Mouse (Mus musculus) limb, embryonic 14.5 days (tissue): ENCODE results near the gene H13. TPM values are rescaled to one million over a fixed set of nuclear protein-coding genes. Genes with fewer than 3 reads are reported as not detected.

ENCODE experiments used
- ATAC-seq: fragments of 200-750 bp; cut with Nextera tagmentation; 2 replicates; pipeline ENCODE4 v1.8.0; 2017; ENCODE audit warnings: low read depth, moderate number of reproducible peaks, moderate TSS enrichment; ENCODE audit not compliant: low FRiP score
- DNase-seq: peaks from one replicate; pipeline ENCODE4 v3.0.0-alpha.2; 2015; ENCODE audit warnings: low spot score
- H3K27ac ChIP-seq: fragments of 300-500 bp; sonication (generic); replicated peaks from 2 replicates; pipeline ENCODE4 v1.5.1; 2014; ENCODE audit warnings: low read depth, mild to moderate bottlenecking, low read length, moderate library complexity, mixed read lengths
- H3K27me3 ChIP-seq: fragments of 300-500 bp; sonication (generic); 2 replicates; pipeline ENCODE4 v1.6.1; 2014; ENCODE audit warnings: low read length, mixed read lengths; ENCODE audit not compliant: control insufficient read depth, insufficient read depth
- H3K36me3 ChIP-seq: fragments of 300-500 bp; sonication (generic); 2 replicates; pipeline ENCODE4 v1.6.1; 2014; ENCODE audit warnings: mild to moderate bottlenecking, low read length, moderate library complexity, mixed read lengths; ENCODE audit not compliant: control insufficient read depth, insufficient read depth
- H3K4me1 ChIP-seq: fragments of 300-500 bp; sonication (generic); 2 replicates; pipeline ENCODE4 v1.6.1; 2014; ENCODE audit warnings: antibody characterized with exemption, low read length, mixed read lengths; ENCODE audit not compliant: control insufficient read depth, insufficient read depth
- H3K4me2 ChIP-seq: fragments of 300-500 bp; sonication (generic); replicated peaks from 2 replicates; pipeline ENCODE4 v1.6.1; 2014; ENCODE audit warnings: low read depth, mild to moderate bottlenecking, low read length, moderate library complexity; ENCODE audit not compliant: severe bottlenecking
- H3K4me3 ChIP-seq: fragments of 300-500 bp; sonication (generic); replicated peaks from 2 replicates; pipeline ENCODE4 v1.5.1; 2014; ENCODE audit warnings: low read length
- H3K9ac ChIP-seq: fragments of 300-500 bp; sonication (generic); 2 replicates; pipeline ENCODE4 v1.6.1; 2014; ENCODE audit warnings: mild to moderate bottlenecking, low read depth, low read length, moderate library complexity; ENCODE audit not compliant: severe bottlenecking
- H3K9me3 ChIP-seq: fragments of 300-500 bp; sonication (generic); 2 replicates; pipeline ENCODE4 v1.6.1; 2016; ENCODE audit warnings: low read length; ENCODE audit not compliant: control insufficient read depth
- POLR2A ChIP-seq: fragments of 200-500 bp; IDR thresholded peaks from 2 replicates; pipeline ENCODE4 v1.8.0; 2012; ENCODE audit warnings: inconsistent platforms, mild to moderate bottlenecking, moderate library complexity, borderline replicate concordance; ENCODE audit not compliant: insufficient read depth, insufficient read length; ENCODE audit errors: extremely low read depth
- WGBS: fragments of 180-500 bp; shearing (Covaris S2); extraction: QIAGEN DNeasy Blood & Tissue Kit; methylation state at CpG from one replicate; pipeline ENCODE4 v1.1.7; 2014; 5-methylcytosine and 5-hydroxymethylcytosine counted together
- polyA plus RNA-seq, 2 experiments: library from polyadenylated mRNA; depleted of rRNA in 1 of 2; stranded (reverse) in 1 of 2; unstranded in 1 of 2; fragments of >200 nt; fragmentation: Nextera tagmentation in 1 of 2; extraction: Ambion mirVana in 1 of 2; gene quantifications; 2 replicates each; pipeline versions ENCODE4 v1.2.1 to v1.2.3; 2012 to 2014

Gene H13
- polyA plus RNA-seq, 2 experiments: 148 to 151 TPM

GRCm38 (mm10) chr2:152672166-152672565 is 2.9 kb downstream of the H13 start:
- Histone ChIP-seq H3K4me1 (peaks cover 41% of the 10 kb centered on the region), H3K36me3 (peaks cover 47% of the 10 kb centered on the region), H3K9ac (peak overlapping the region; percentile 36; the same call in 1 of the 2 replicates), H3K27me3 (no peaks in the 10 kb centered on the region), H3K4me2 (peak overlapping the region; percentile 67), H3K4me3 (peak overlapping the region; percentile 95), H3K27ac (no peak overlapping the region), H3K9me3 (no peaks in the 10 kb centered on the region)
- 75% methylated on average over 12 of the region's 12 CpGs for WGBS
- ATAC-seq (no peak), DNase-seq (no peak)
- no peak for TF ChIP-seq POLR2A

GRCm38 (mm10) chr2:152674148-152674547 is 4.9 kb downstream of the H13 start:
- WGBS: 79% methylated on average over 11 of the region's 11 CpGs
- TF ChIP-seq POLR2A: no peak
- Histone ChIP-seq H3K4me3 (no peak overlapping the region), H3K36me3 (peaks cover 64% of the 10 kb centered on the region), H3K9me3 (no peaks in the 10 kb centered on the region), H3K27me3 (no peaks in the 10 kb centered on the region), H3K4me2 (no peak overlapping the region), H3K4me1 (peaks cover 41% of the 10 kb centered on the region), H3K27ac (0 out of 2 replicates have a peak overlapping the region, but pooled peaks have one; percentile 43), H3K9ac (no peak overlapping the region)
- ATAC-seq (no peak), DNase-seq (no peak)

- TF ChIP-seq POLR2A: no peak
- Histone ChIP-seq H3K27ac (peak overlapping the region; percentile 52), H3K9me3 (no peaks in the 10 kb centered on the region), H3K9ac (no peak overlapping the region; the same call in 1 of the 2 replicates), H3K36me3 (peaks cover 75% of the 10 kb centered on the region), H3K4me3 (no peak overlapping the region), H3K4me2 (no peak overlapping the region), H3K27me3 (no peaks in the 10 kb centered on the region), H3K4me1 (peaks cover 41% of the 10 kb centered on the region)
- DNase-seq (peak; percentile 55), ATAC-seq (peak; percentile 76)
- 46% methylated on average over 13 of the region's 13 CpGs for WGBS
These were observed 6.1 kb downstream of the H13 start for GRCm38 (mm10) chr2:152675252-152675791.

- peak; percentile 80 for DNase-seq
- 64% methylated on average over 3 of the region's 3 CpGs for WGBS
- Histone ChIP-seq H3K36me3 (peaks cover 91% of the 10 kb centered on the region), H3K4me1 (peaks cover 18% of the 10 kb centered on the region), H3K4me2 (no peak overlapping the region), H3K9me3 (no peaks in the 10 kb centered on the region), H3K27me3 (no peaks in the 10 kb centered on the region), H3K27ac (no peak overlapping the region), H3K4me3 (no peak overlapping the region), H3K9ac (no peak overlapping the region)
- no peak for TF ChIP-seq POLR2A
- no peak for ATAC-seq
These were observed 9.0 kb downstream of the H13 start for GRCm38 (mm10) chr2:152678302-152678701.

GRCm38 (mm10) chr2:152678925-152679324 is 9.7 kb downstream of the H13 start:
- no peak overlapping the region for H3K4me3 ChIP-seq
- peaks cover 96% of the 10 kb centered on the region for H3K36me3 ChIP-seq
- no peak overlapping the region for H3K4me2 ChIP-seq
- H3K27ac ChIP-seq: no peak overlapping the region
- no peak for TF ChIP-seq POLR2A
- no peak for ATAC-seq
- WGBS: 84% methylated on average over 5 of the region's 5 CpGs
- no peak for DNase-seq
- no peak overlapping the region for H3K9ac ChIP-seq
- no peaks in the 10 kb centered on the region for H3K27me3 ChIP-seq
- H3K9me3 ChIP-seq: no peaks in the 10 kb centered on the region
- peaks cover 17% of the 10 kb centered on the region for H3K4me1 ChIP-seq
